Mouse (Mus musculus) neural tube, embryonic 13.5 days (tissue): ENCODE data around the gene Vwa7. TPM values are rescaled to one million over a fixed set of nuclear protein-coding genes. Genes with fewer than 3 reads are reported as not detected.
A peak's percentile ranks its signal among the peaks of the same experiment; 100 is the strongest.
"Not testable (repeated sequence)": the region's sequence is repeated elsewhere in the genome, so short reads cannot be mapped to it uniquely, and the experiment has no call there.

Experiments
- ATAC-seq: fragments of 200-750 bp; cut with Nextera tagmentation; 2 replicates; pipeline ENCODE4 v1.8.0; 2017; ENCODE audit warnings: low read depth, mild to moderate bottlenecking, moderate TSS enrichment, moderate library complexity
- H3K27ac ChIP-seq: fragments of 300-500 bp; sonication (generic); replicated peaks from 2 replicates; pipeline ENCODE4 v1.5.1; 2015; ENCODE audit warnings: moderate library complexity, mild to moderate bottlenecking, inconsistent platforms
- H3K27me3 ChIP-seq: fragments of 300-500 bp; sonication (generic); 2 replicates; pipeline ENCODE4 v1.6.1; 2015; ENCODE audit warnings: mild to moderate bottlenecking, inconsistent platforms
- H3K36me3 ChIP-seq: fragments of 300-500 bp; sonication (generic); 2 replicates; pipeline ENCODE4 v1.6.1; 2015; ENCODE audit warnings: mild to moderate bottlenecking, inconsistent platforms
- H3K4me1 ChIP-seq: fragments of 300-500 bp; sonication (generic); replicated peaks from 2 replicates; pipeline ENCODE4 v1.6.1; 2015; ENCODE audit warnings: inconsistent platforms
- H3K4me2 ChIP-seq: fragments of 300-500 bp; sonication (generic); 2 replicates; pipeline ENCODE4 v1.6.1; 2015; ENCODE audit warnings: inconsistent platforms, mild to moderate bottlenecking, moderate library complexity
- H3K4me3 ChIP-seq: fragments of 300-500 bp; sonication (generic); 2 replicates; pipeline ENCODE4 v1.5.1; 2015; ENCODE audit warnings: mild to moderate bottlenecking, inconsistent platforms
- H3K9ac ChIP-seq: fragments of 300-500 bp; sonication (generic); 2 replicates; pipeline ENCODE4 v1.6.1; 2015; ENCODE audit warnings: moderate library complexity, mild to moderate bottlenecking, inconsistent platforms
- H3K9me3 ChIP-seq: fragments of 300-500 bp; sonication (generic); 2 replicates; pipeline ENCODE4 v1.6.1; 2016; ENCODE audit warnings: inconsistent platforms
- WGBS: fragments of 180-500 bp; shearing (Covaris S2); methylation state at CpG from one replicate; pipeline ENCODE4 v1.1.7; 2015; 5-methylcytosine and 5-hydroxymethylcytosine counted together
- polyA plus RNA-seq: library from polyadenylated mRNA; unstranded; fragments of >200 nt; fragmentation: Nextera tagmentation; extraction: Ambion mirVana; gene quantifications from 2 replicates; pipeline ENCODE4 v1.2.1, GENCODE M21; 2015

The Vwa7 gene
- polyA plus RNA-seq, 1 experiment from 2014 or later, result 0.18 TPM

DNA sequence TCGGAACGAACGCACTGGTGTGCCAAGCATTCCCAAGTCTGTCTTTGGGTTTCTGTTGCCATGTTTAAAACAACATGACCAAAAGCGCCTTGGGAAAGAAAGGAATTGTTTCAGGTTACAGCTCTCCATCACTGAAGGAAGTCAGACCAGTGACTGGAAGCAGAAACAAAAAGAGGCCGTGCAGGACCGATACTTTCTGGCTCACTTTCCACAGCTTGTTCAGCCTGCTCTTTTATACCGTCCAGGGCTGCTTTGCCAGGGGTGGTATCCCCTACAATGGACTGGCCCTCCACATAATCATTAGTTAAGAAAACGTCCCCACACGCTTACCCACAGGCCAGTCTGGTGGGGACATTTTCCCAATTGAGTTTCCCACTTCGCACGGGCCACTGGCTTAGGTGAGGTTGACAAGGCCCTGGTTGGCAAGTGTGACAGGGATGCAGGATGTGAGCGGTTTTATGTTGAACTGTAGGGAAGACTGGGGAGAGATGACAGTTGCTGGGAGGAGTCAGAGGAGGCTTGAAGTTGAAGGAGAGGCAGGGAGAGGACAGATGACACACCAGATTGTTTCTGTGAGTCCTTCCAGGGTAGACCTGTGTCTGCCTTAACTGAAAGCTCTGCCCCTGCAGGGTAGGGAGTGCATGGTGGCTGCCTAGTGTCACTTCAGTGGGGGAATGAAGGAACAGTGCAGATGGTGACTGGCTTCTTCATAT, 14.1 kb upstream of the Vwa7 start:
- Histone ChIP-seq H3K9ac (peak overlapping the region; percentile 97), H3K36me3 (peaks cover 32% of the 10 kb centered on the region), H3K27ac (peak overlapping the region; percentile 96; the same call in 1 of the 2 replicates), H3K4me1 (peaks cover 34% of the 10 kb centered on the region), H3K27me3 (no peaks in the 10 kb centered on the region), H3K4me2 (peak overlapping the region; percentile 100), H3K4me3 (peak overlapping the region; percentile 93), H3K9me3 (no peaks in the 10 kb centered on the region)
- no peak for ATAC-seq
- 12% methylated on average over 12 of the region's 12 CpGs for WGBS

DNA sequence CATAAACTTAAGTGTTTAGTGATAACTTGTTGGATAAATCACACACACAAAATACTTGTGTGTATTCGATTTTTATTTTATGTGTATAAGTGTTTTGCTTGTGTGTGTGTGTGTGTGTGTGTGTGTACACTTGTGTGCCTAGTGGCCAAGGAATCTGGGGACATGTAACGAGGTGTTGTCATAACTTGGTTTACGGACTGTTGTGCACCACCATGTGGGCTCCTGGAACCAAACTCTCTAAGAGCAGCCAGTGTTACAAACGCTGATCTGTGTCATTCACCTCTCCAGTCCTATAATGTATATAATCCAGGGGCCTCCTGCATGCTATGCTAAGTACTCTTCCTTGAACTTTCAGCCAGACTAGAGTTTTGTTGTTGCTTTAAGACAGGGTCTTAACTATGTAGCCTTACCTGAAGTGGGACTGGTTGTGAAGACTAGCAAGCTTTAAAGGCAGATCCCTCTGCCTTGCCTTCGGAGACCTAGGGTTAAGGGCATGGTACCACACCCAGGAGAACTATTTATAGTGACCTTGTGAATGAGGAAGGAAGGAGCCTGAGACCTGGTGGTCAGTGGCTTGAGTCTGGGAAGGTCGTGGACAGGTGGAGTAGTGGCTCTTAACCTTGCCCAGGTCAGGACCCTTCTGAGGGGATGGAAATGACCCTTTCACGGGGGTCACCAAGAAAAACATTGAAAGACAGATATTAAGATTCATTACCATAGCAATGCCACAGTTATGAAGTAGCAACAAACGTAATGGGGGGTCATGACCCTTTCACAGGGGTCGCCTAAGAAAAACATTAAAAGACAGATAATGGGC, 13.1 kb upstream of the Vwa7 start:
- Histone ChIP-seq H3K27me3 (no peaks in the 10 kb centered on the region), H3K9ac (peak overlapping the region; percentile 97), H3K4me3 (no peak overlapping the region), H3K27ac (no peak overlapping the region), H3K9me3 (no peaks in the 10 kb centered on the region), H3K4me1 (peaks cover 34% of the 10 kb centered on the region), H3K4me2 (peak overlapping the region; percentile 100), H3K36me3 (peaks cover 41% of the 10 kb centered on the region)
- 77% methylated on average over 9 of the region's 9 CpGs for WGBS
- ATAC-seq, result no peak

DNA sequence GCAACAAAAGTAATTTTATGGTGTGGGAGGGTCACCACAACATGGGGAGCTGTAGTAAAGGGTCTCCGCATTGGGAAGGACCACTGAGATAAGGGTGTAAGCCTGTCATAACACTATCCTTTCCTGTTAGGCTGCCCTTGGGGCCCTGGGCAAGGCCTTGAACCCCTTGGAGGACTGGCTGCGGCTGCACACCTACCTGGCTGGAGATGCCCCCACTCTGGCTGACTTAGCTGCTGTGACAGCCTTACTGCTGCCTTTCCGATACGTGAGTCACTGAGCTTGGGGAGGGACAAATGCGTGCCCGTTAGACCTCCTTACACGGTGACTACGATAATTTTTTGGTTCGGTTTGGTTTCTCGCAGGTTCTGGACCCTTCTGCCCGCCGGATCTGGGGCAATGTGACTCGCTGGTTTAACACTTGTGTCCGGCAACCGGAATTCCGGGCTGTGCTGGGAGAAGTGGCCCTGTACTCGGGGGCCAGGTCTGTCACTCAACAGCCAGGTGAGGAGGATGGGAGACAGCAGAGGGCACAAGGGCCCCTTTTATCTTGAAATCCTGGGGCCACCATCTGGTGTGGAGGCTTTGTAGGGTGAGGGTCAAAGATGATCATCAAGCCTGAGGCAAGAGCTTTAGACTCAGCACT, 12.2 kb upstream of the Vwa7 start:
- Histone ChIP-seq H3K4me3 (no peak overlapping the region), H3K27me3 (no peaks in the 10 kb centered on the region), H3K36me3 (peaks cover 48% of the 10 kb centered on the region), H3K4me1 (peaks cover 32% of the 10 kb centered on the region), H3K9me3 (no peaks in the 10 kb centered on the region), H3K4me2 (no peak overlapping the region), H3K9ac (no peak overlapping the region), H3K27ac (no peak overlapping the region)
- 95% methylated on average over 17 of the region's 17 CpGs for WGBS
- ATAC-seq, result no peak

- Histone ChIP-seq H3K4me2 (no peak overlapping the region), H3K27ac (no peak overlapping the region), H3K36me3 (peaks cover 58% of the 10 kb centered on the region), H3K27me3 (no peaks in the 10 kb centered on the region), H3K9me3 (no peaks in the 10 kb centered on the region), H3K9ac (no peak overlapping the region), H3K4me3 (no peak overlapping the region), H3K4me1 (peaks cover 23% of the 10 kb centered on the region)
- ATAC-seq, result no peak
- 96% methylated on average over 10 of the region's 10 CpGs for WGBS
Observed at GRCm38 (mm10) chr17:35005158-35005557, 11.2 kb upstream of the Vwa7 start.

- H3K4me2 ChIP-seq, H3K27ac ChIP-seq, H3K27me3 ChIP-seq, H3K9ac ChIP-seq, H3K4me3 ChIP-seq, ATAC-seq, H3K9me3 ChIP-seq: not testable (repeated sequence)
- WGBS, result 99% methylated on average over 4 of the region's 5 CpGs
- Histone ChIP-seq H3K36me3 (peaks cover 65% of the 10 kb centered on the region), H3K4me1 (peaks cover 22% of the 10 kb centered on the region)
Observed at GRCm38 (mm10) chr17:35005902-35006301, 10.5 kb upstream of the Vwa7 start.

DNA sequence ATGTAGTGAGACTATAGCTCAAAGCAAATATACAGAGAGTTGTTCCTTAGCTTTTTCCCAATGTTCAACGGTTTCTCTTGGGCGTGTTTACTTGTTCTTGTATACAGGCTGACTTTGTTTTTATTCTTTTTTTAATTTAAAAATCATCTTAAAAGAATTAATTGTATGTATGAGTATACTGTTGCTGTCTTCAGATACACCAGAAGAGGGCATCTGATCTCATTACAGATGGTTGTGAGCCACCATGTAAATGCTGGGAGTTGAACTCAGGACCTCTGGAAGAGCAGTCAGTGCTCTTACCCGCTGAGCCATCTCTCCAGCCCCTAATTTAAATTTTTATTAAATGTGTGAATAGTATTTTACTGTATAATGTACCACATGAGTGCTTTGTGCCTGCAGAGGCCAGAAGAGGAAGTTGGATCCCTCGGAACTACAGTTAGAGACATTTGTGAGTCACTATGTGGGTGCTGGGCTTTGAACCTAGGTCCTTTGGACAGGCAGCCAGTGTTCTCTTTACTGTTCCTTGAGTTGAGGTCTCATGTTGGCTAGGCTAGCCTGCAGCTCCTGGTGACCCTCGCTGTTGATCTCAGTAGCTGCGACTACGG, 8.9 kb upstream of the Vwa7 start:
- Histone ChIP-seq H3K4me1 (peaks cover 11% of the 10 kb centered on the region), H3K4me2 (no peak overlapping the region), H3K9me3 (no peaks in the 10 kb centered on the region), H3K9ac (no peak overlapping the region), H3K36me3 (peaks cover 81% of the 10 kb centered on the region), H3K27ac (no peak overlapping the region), H3K27me3 (no peaks in the 10 kb centered on the region), H3K4me3 (no peak overlapping the region)
- 97% methylated on average over 7 of the region's 7 CpGs for WGBS
- ATAC-seq, result no peak

GRCm38 (mm10) chr17:35009586-35009985, 6.8 kb upstream of the Vwa7 start:
- Histone ChIP-seq H3K9me3 (no peaks in the 10 kb centered on the region), H3K27me3 (no peaks in the 10 kb centered on the region), H3K4me3 (no peak overlapping the region), H3K4me1 (no peaks in the 10 kb centered on the region), H3K36me3 (peaks cover 96% of the 10 kb centered on the region), H3K9ac (no peak overlapping the region), H3K27ac (no peak overlapping the region), H3K4me2 (no peak overlapping the region)
- ATAC-seq, result no peak
- WGBS, result 91% methylated on average over 7 of the region's 7 CpGs

DNA sequence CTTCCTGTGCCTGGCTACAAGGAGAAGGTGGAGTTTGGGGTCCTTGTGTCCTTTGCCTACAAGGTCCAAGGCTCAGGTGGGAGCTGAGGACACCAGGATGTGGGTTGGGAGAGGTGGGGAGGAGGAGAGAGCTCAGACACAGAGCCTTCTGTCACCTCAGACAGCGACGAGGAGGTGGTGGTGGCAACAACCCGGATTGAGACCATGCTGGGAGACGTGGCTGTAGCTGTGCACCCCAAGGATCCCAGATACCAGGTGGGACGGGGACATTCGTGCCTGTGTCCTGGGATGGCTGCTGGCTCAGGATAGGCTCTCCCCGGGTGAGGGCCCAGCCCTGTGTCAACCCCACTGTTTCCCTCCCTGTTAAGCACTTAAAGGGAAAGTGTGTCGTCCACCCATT, 4.9 kb upstream of the Vwa7 start:
- no peak overlapping the region for H3K4me3 ChIP-seq
- no peaks in the 10 kb centered on the region for H3K27me3 ChIP-seq
- H3K9me3 ChIP-seq, result no peaks in the 10 kb centered on the region
- no peak overlapping the region for H3K4me2 ChIP-seq
- peaks cover 97% of the 10 kb centered on the region for H3K36me3 ChIP-seq
- peaks cover 6% of the 10 kb centered on the region; the same call in 1 of the 2 replicates for H3K4me1 ChIP-seq
- no peak for ATAC-seq
- H3K9ac ChIP-seq, result no peak overlapping the region
- 90% methylated on average over 8 of the region's 8 CpGs for WGBS
- no peak overlapping the region for H3K27ac ChIP-seq

DNA sequence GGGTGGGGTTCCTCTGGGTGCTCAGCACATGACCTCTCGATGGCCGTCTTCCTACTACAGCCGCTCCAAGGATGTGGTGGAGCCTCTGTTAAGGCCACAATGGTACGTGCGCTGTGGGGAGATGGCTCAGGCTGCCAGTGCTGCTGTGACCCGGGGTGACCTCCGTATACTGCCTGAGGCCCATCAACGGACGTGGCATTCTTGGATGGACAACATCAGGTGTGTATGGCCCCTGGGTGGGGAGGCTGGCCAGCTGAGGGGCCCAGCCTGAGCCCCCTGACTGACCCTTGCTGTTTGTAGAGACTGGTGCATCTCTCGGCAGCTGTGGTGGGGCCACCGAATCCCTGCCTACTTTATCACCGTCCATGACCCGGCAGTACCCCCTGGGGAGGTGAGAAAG, 3.9 kb upstream of the Vwa7 start:
- no peak overlapping the region for H3K27ac ChIP-seq
- no peak overlapping the region for H3K4me3 ChIP-seq

DNA sequence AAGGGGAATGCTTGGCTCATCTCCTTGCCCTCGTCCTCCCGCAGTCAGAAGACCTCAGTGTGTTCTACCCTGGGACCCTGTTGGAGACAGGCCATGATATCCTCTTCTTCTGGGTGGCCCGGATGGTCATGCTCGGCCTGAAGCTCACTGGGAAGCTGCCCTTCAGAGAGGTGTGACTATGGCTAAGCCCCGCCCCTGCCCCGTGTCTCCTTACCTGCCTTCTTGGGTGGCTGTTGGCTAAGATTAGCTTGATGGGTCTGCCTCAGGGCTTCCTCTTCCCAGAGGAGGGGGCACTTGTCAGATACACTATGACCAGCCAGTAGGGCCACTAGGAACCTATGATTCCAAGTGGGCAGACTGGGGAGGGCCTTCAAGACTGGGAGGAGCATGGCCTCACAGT, 3.2 kb upstream of the Vwa7 start:
- H3K27ac ChIP-seq, result no peak overlapping the region
- H3K4me1 ChIP-seq, result peaks cover 11% of the 10 kb centered on the region; the same call in 1 of the 2 replicates
- H3K36me3 ChIP-seq, result peaks cover 94% of the 10 kb centered on the region
- H3K27me3 ChIP-seq, result no peaks in the 10 kb centered on the region
- no peak overlapping the region for H3K9ac ChIP-seq
- no peak for ATAC-seq
- WGBS, result 86% methylated on average over 6 of the region's 6 CpGs
- no peak overlapping the region for H3K4me2 ChIP-seq
- no peaks in the 10 kb centered on the region for H3K9me3 ChIP-seq
- H3K4me3 ChIP-seq, result no peak overlapping the region

More for the DNA sequence above, 3.9 kb upstream of the Vwa7 start:
- no peak for ATAC-seq
- Histone ChIP-seq H3K27me3 (no peaks in the 10 kb centered on the region), H3K4me2 (no peak overlapping the region), H3K9ac (no peak overlapping the region), H3K9me3 (no peaks in the 10 kb centered on the region), H3K4me1 (peaks cover 11% of the 10 kb centered on the region; the same call in 1 of the 2 replicates), H3K36me3 (peaks cover 96% of the 10 kb centered on the region)
- 82% methylated on average over 13 of the region's 13 CpGs for WGBS

DNA sequence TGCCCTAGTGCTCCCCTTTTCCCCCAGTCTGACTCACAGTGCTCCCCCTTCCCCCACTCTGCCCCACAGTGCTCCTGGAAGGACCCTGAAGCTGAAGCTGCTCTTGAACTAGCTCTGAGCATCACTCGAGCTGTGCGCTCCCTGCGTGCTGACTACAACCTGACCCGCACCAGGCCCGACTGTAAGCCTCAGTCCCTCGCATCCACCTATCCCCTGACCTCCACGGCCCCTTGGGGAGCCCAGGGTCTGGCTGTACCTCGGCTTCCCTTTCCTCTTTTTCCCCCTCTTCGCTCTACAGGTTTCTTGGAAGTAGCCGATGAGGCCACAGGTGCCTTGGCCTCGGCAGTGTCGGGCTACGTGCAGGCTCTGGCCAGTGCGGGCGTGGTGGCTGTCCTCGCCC, 1.1 kb upstream of the Vwa7 start:
- 92% methylated on average over 16 of the region's 16 CpGs for WGBS
- Histone ChIP-seq H3K27me3 (no peaks in the 10 kb centered on the region), H3K9ac (no peak overlapping the region), H3K4me3 (no peak overlapping the region), H3K9me3 (no peaks in the 10 kb centered on the region), H3K27ac (no peak overlapping the region), H3K4me1 (peaks cover 11% of the 10 kb centered on the region; the same call in 1 of the 2 replicates), H3K4me2 (no peak overlapping the region), H3K36me3 (peaks cover 75% of the 10 kb centered on the region)
- ATAC-seq, result no peak
